Mouse (Mus musculus) CH12.LX (cell line): ENCODE measurements at regions not wholly inside any gene's neighbourhood (a gene's known extent, or its start where the extent isn't known, plus 50 kb on each side); places are given as distances from the start of the nearest gene placed in this dataset.

ENCODE experiments used
- DNase-seq: peaks from one replicate; pipeline ENCODE4 v3.0.0-alpha.2; 2013; ENCODE audit errors: extremely low read depth
- H3K27ac ChIP-seq: 2 replicates; pipeline ENCODE4 v1.5.1; 2012; ENCODE audit warnings: low read depth, mild to moderate bottlenecking, control low read depth, moderate library complexity; ENCODE audit not compliant: insufficient read depth
- H3K27me3 ChIP-seq: replicated peaks from 2 replicates; pipeline ENCODE3; 2012; ENCODE audit warnings: inconsistent platforms
- H3K36me3 ChIP-seq, 2 experiments: replicated peaks in 1 of 2; 2 replicates each; pipeline versions ENCODE3 to v1.6.1; 2012; ENCODE audit warnings: inconsistent platforms in 1 of 2, low read length in 1 of 2, mild to moderate bottlenecking in 1 of 2, mixed read lengths in 1 of 2, moderate library complexity in 1 of 2; ENCODE audit not compliant: control insufficient read depth in 1 of 2, insufficient read depth in 1 of 2
- H3K4me1 ChIP-seq, 2 experiments: 2 replicates each; pipeline ENCODE4 v1.6.1; 2012; ENCODE audit warnings: inconsistent platforms in 1 of 2, moderate library complexity in 1 of 2; ENCODE audit not compliant: insufficient read depth in 2 of 2, control insufficient read depth in 1 of 2
- H3K4me2 ChIP-seq: 2 replicates; pipeline ENCODE4 v1.6.1; 2012; ENCODE audit warnings: low read depth, mild to moderate bottlenecking, control low read depth; ENCODE audit not compliant: poor library complexity, insufficient read depth, severe bottlenecking
- H3K4me3 ChIP-seq, 3 experiments: fragments of 150-350 bp in 1 of 3; sonication (generic) in 1 of 3; replicated peaks in 1 of 3; 2 replicates each; pipeline versions ENCODE3 to v1.5.1; 2011 to 2012; ENCODE audit warnings: low read depth in 2 of 3, low read length in 2 of 3, mild to moderate bottlenecking in 2 of 3, moderate library complexity in 2 of 3, control low read depth in 1 of 3, improper control_type of control experiment in 1 of 3, inconsistent platforms in 1 of 3, mixed read lengths in 1 of 3; ENCODE audit not compliant: poor library complexity in 1 of 3
- H3K79me2 ChIP-seq: replicated peaks from 2 replicates; pipeline ENCODE4 v1.6.1; 2012; ENCODE audit warnings: mild to moderate bottlenecking, moderate library complexity; ENCODE audit not compliant: control insufficient read depth, poor library complexity, insufficient read depth, severe bottlenecking; ENCODE audit errors: extremely low read depth
- H3K9ac ChIP-seq: 2 replicates; pipeline ENCODE4 v1.6.1; 2012; ENCODE audit warnings: low read depth, mild to moderate bottlenecking, control low read depth, moderate library complexity; ENCODE audit not compliant: insufficient read depth
- H3K9me3 ChIP-seq: replicated peaks from 2 replicates; pipeline ENCODE3; 2012; ENCODE audit warnings: low read length, inconsistent platforms, mixed read lengths
- CHD1 ChIP-seq: IDR thresholded peaks from 2 replicates; pipeline ENCODE4 v1.6.1; 2012; ENCODE audit warnings: low read depth, low read length, improper control_type of control experiment, inconsistent platforms
- CHD2 ChIP-seq: IDR thresholded peaks from 2 replicates; pipeline ENCODE4 v1.6.1; 2011; ENCODE audit warnings: low read length, improper control_type of control experiment
- CTCF ChIP-seq, 2 experiments: IDR thresholded peaks in 1 of 2; conservative IDR thresholded peaks in 1 of 2; 2 replicates each; pipeline ENCODE4 v1.5.1; 2011 to 2012; ENCODE audit warnings: low read depth in 2 of 2, low read length in 2 of 2, improper control_type of control experiment in 1 of 2, inconsistent platforms in 1 of 2, mild to moderate bottlenecking in 1 of 2, moderate library complexity in 1 of 2
- ELF1 ChIP-seq: IDR thresholded peaks from 2 replicates; pipeline ENCODE4 v1.6.1; 2014; ENCODE audit warnings: low read depth, mild to moderate bottlenecking, inconsistent platforms, low read length, improper control_type of control experiment
- EP300 ChIP-seq: IDR thresholded peaks from 2 replicates; pipeline ENCODE4 v1.6.1; 2011; ENCODE audit warnings: low read length, improper control_type of control experiment
- GABPA ChIP-seq: IDR thresholded peaks from 2 replicates; pipeline ENCODE4 v1.6.1; 2012; ENCODE audit warnings: low read depth, low read length, improper control_type of control experiment, inconsistent platforms; ENCODE audit not compliant: insufficient replicate concordance
- HCFC1 ChIP-seq: IDR thresholded peaks from 2 replicates; pipeline ENCODE4 v1.6.1; 2012; ENCODE audit warnings: low read depth, mild to moderate bottlenecking, inconsistent platforms, low read length, improper control_type of control experiment
- IRF4 ChIP-seq: IDR thresholded peaks from 2 replicates; pipeline ENCODE4 v1.6.1; 2014; ENCODE audit warnings: low read depth, mild to moderate bottlenecking, inconsistent platforms, low read length, improper control_type of control experiment
- KAT2A ChIP-seq: IDR thresholded peaks from 2 replicates; pipeline ENCODE4 v1.6.1; 2012; ENCODE audit warnings: low read length, improper control_type of control experiment, inconsistent platforms; ENCODE audit not compliant: insufficient replicate concordance
- MEF2A ChIP-seq: IDR thresholded peaks from 2 replicates; pipeline ENCODE4 v1.6.1; 2014; ENCODE audit warnings: low read depth, mild to moderate bottlenecking, inconsistent platforms, low read length, improper control_type of control experiment, borderline replicate concordance
- MXI1 ChIP-seq: IDR thresholded peaks from 2 replicates; pipeline ENCODE4 v1.6.1; 2011; ENCODE audit warnings: mild to moderate bottlenecking, low read depth, low read length, improper control_type of control experiment
- MYC ChIP-seq: IDR thresholded peaks from 2 replicates; pipeline ENCODE4 v1.6.1; 2011; ENCODE audit warnings: low read depth, mild to moderate bottlenecking, improper control_type of control experiment, low read length
- NELFE ChIP-seq: IDR thresholded peaks from 2 replicates; pipeline ENCODE4 v1.6.1; 2011; ENCODE audit warnings: low read depth, low read length, improper control_type of control experiment
- NRF1 ChIP-seq: IDR thresholded peaks from 2 replicates; pipeline ENCODE4 v1.6.1; 2014; ENCODE audit warnings: low read depth, mild to moderate bottlenecking, inconsistent platforms, low read length, improper control_type of control experiment, moderate library complexity
- PAX5 ChIP-seq: IDR thresholded peaks from 2 replicates; pipeline ENCODE4 v1.6.1; 2012; ENCODE audit warnings: low read length, inconsistent platforms, mixed read lengths
- RAD21 ChIP-seq: IDR thresholded peaks from 2 replicates; pipeline ENCODE4 v1.6.1; 2011; ENCODE audit warnings: low read depth, mild to moderate bottlenecking, low read length, improper control_type of control experiment, moderate library complexity
- SIN3A ChIP-seq: IDR thresholded peaks from 2 replicates; pipeline ENCODE4 v1.6.1; 2012; ENCODE audit warnings: low read length, improper control_type of control experiment, inconsistent platforms
- SMC3 ChIP-seq: IDR thresholded peaks from 2 replicates; pipeline ENCODE4 v1.6.1; 2011; ENCODE audit warnings: low read depth, low read length, improper control_type of control experiment
- TCF12 ChIP-seq: IDR thresholded peaks from 2 replicates; pipeline ENCODE4 v1.6.1; 2014; ENCODE audit warnings: low read depth, mild to moderate bottlenecking, inconsistent platforms, low read length, improper control_type of control experiment
- UBTF ChIP-seq: IDR thresholded peaks from 2 replicates; pipeline ENCODE4 v1.6.1; 2012; ENCODE audit warnings: low read depth, mild to moderate bottlenecking, inconsistent platforms, low read length, improper control_type of control experiment, moderate library complexity
- USF2 ChIP-seq: conservative IDR thresholded peaks from 2 replicates; pipeline ENCODE4 v1.6.1; 2011; ENCODE audit warnings: low read depth, low read length, improper control_type of control experiment
- ZMIZ1 ChIP-seq: IDR thresholded peaks from 2 replicates; pipeline ENCODE4 v1.6.1; 2012; ENCODE audit warnings: low read depth, mild to moderate bottlenecking, inconsistent platforms, low read length, improper control_type of control experiment
- ZNF384 ChIP-seq: IDR thresholded peaks from 2 replicates; pipeline ENCODE4 v1.6.1; 2012; ENCODE audit warnings: low read depth, low read length, improper control_type of control experiment, inconsistent platforms
- dilution Hi-C: fragments of 300-500 bp; cut with MboI; formaldehyde crosslinking; loops from 2 replicates; pipeline ENCODE4 v1.14.3; 2020; ENCODE audit warnings: low sequenced_read_pairs; ENCODE audit not compliant: extremely low pct_unique_long_range_greater_than_20kb, extremely low pct_ligation_motif_present
- in situ Hi-C: fragments of 300-500 bp; cut with MboI; formaldehyde crosslinking; loops from 3 replicates; pipeline ENCODE4 v1.14.3; 2019; ENCODE audit warnings: low sequenced_read_pairs, low pct_ligation_motif_present, low pct_unique_long_range_greater_than_20kb, mixed read lengths

GRCm38 (mm10) chr1:61359011-61359930 is 279.4 kb upstream of the Pard3b start:
- no peak for DNase-seq
- TF ChIP-seq SIN3A (no peak), SMC3 (no peak), CTCF (conservative IDR thresholded peaks at IDR 0.05 in 1 of 2, IDR thresholded peaks at IDR 0.05 in 1 of 2; ENCODE audit: low read depth in 2 of 2, low read length in 2 of 2) (no peak), CHD1 (no peak), MEF2A (no peak), UBTF (no peak), NELFE (no peak), EP300 (no peak), NRF1 (no peak), PAX5 (no peak), ZNF384 (no peak), CHD2 (no peak), HCFC1 (no peak), GABPA (no peak)
- H3K27me3 ChIP-seq: no peaks in the 10 kb centered on the region
- in situ Hi-C loops: no loop called here
- H3K27ac ChIP-seq: no peak overlapping the region
- H3K79me2 ChIP-seq: no peaks in the 10 kb centered on the region
- H3K9ac ChIP-seq: no peak overlapping the region
- no peak overlapping the region for H3K4me3 ChIP-seq
- peaks cover 2 to 3% of the 10 kb centered on the region in 2 experiments; a peak in 1 of 4 replicates for H3K4me1 ChIP-seq
- H3K4me2 ChIP-seq: no peak overlapping the region
- no peaks in the 10 kb centered on the region for H3K9me3 ChIP-seq
- no peaks in the 10 kb centered on the region for H3K36me3 ChIP-seq
- dilution Hi-C loops: no loop called here

GRCm38 (mm10) chr1:61372581-61372980 is 266.0 kb upstream of the Pard3b start:
- in situ Hi-C loops: loop anchor here (5.0 to 10.0 kb wide), 2 partner anchors 238 to 400 kb away; no protein-coding TSS in a partner anchor
- H3K4me2 ChIP-seq: no peak overlapping the region
- dilution Hi-C loops: no loop called here
- H3K79me2 ChIP-seq: no peaks in the 10 kb centered on the region
- H3K9me3 ChIP-seq: peaks cover 6% of the 10 kb centered on the region
- no peak overlapping the region for H3K9ac ChIP-seq
- peaks cover 2 to 9% of the 10 kb centered on the region in 2 experiments; a peak in 2 of 4 replicates for H3K4me1 ChIP-seq
- no peak overlapping the region for H3K4me3 ChIP-seq
- H3K27ac ChIP-seq: no peak overlapping the region
- TF ChIP-seq NRF1: no peak
- no peak for TF ChIP-seq RAD21
- TF ChIP-seq IRF4: no peak
- no peak for TF ChIP-seq ZMIZ1
- TF ChIP-seq TCF12: no peak
- TF ChIP-seq USF2: no peak
- no peak for TF ChIP-seq SIN3A
- TF ChIP-seq MYC: no peak
- no peak for TF ChIP-seq MXI1
- no peak; the same call in 1 of the 2 replicates for TF ChIP-seq EP300
- TF ChIP-seq ELF1: no peak
- no peak for TF ChIP-seq PAX5
- no peak for TF ChIP-seq NELFE
- no peak for TF ChIP-seq KAT2A
- TF ChIP-seq, all 38 proteins: peak for 0
- no peaks in the 10 kb centered on the region for H3K36me3 ChIP-seq
- DNase-seq: no peak
- H3K27me3 ChIP-seq: no peaks in the 10 kb centered on the region
